Mouse (Mus musculus) gonadal fat pad, adult 2 months (tissue): Measurements from ENCODE around the gene Scyl1. TPM values are rescaled to one million over a fixed set of nuclear protein-coding genes. Genes with fewer than 3 reads are reported as not detected.

Experiments used
- DNase-seq: peaks from one replicate; pipeline ENCODE4 v3.0.0-alpha.2; 2012; ENCODE audit warnings: low read depth
- polyA plus RNA-seq: library from polyadenylated mRNA; depleted of rRNA; stranded (reverse); fragments of >200 nt; gene quantifications from 2 replicates; pipeline ENCODE4 v1.2.3, GENCODE M21; 2012

Scyl1 gene
- polyA plus RNA-seq, 1 experiment = 155 TPM

- no peak for DNase-seq
Observed at GRCm38 (mm10) chr19:5742241-5742641, 29.0 kb downstream of the Scyl1 start.

GRCm38 (mm10) chr19:5741641-5742240 lies 29.5 kb downstream of the Scyl1 start:
- DNase-seq = no peak

GRCm38 (mm10) chr19:5740320-5741317 lies 30.6 kb downstream of the Scyl1 start, which contains the start of gene Ltbp3:
TSS of gene Ltbp3 (plus strand) at chr19:5740904.
- no peak for DNase-seq

GRCm38 (mm10) chr19:5739446-5739845 lies 31.8 kb downstream of the Scyl1 start:
- DNase-seq = no peak

GRCm38 (mm10) chr19:5734325-5734724 lies 36.9 kb downstream of the Scyl1 start:
- DNase-seq = no peak

GRCm38 (mm10) chr19:5731264-5731978 lies 39.8 kb downstream of the Scyl1 start:
- no peak for DNase-seq

- no peak for DNase-seq
Observed at GRCm38 (mm10) chr19:5730314-5731186, 40.7 kb downstream of the Scyl1 start.

- no peak for DNase-seq
Observed at GRCm38 (mm10) chr19:5729444-5729815, 41.8 kb downstream of the Scyl1 start, which contains the start of gene Fam89b. TSS of gene Fam89b (minus strand) at chr19:5729653.

GRCm38 (mm10) chr19:5728631-5729443 lies 42.4 kb downstream of the Scyl1 start:
- no peak for DNase-seq

- no peak for DNase-seq
Observed at GRCm38 (mm10) chr19:5727701-5728100, 43.5 kb downstream of the Scyl1 start.

- no peak for DNase-seq
Observed at GRCm38 (mm10) chr19:5726961-5727578, 44.1 kb downstream of the Scyl1 start.

- DNase-seq = no peak
Observed at GRCm38 (mm10) chr19:5725767-5726515, 45.3 kb downstream of the Scyl1 start, which contains the start of gene Ehbp1l1. TSS of gene Ehbp1l1 (minus strand) at chr19:5726317.

- DNase-seq = no peak
Observed at GRCm38 (mm10) chr19:5725029-5725707, 46.1 kb downstream of the Scyl1 start.

- no peak for DNase-seq
Observed at GRCm38 (mm10) chr19:5724549-5724941, 46.7 kb downstream of the Scyl1 start.

- no peak for DNase-seq
Observed at GRCm38 (mm10) chr19:5723934-5724548, 47.2 kb downstream of the Scyl1 start.

GRCm38 (mm10) chr19:5722848-5723425 lies 48.3 kb downstream of the Scyl1 start:
- DNase-seq = no peak

- no peak for DNase-seq
Observed at GRCm38 (mm10) chr19:5721233-5721632, 50.0 kb downstream of the Scyl1 start.

- no peak for DNase-seq
Observed at GRCm38 (mm10) chr19:5716955-5717354, 54.3 kb downstream of the Scyl1 start.
